Mouse (Mus musculus): ENCODE measurements around the gene Sdk2.

The Sdk2 gene

DNA sequence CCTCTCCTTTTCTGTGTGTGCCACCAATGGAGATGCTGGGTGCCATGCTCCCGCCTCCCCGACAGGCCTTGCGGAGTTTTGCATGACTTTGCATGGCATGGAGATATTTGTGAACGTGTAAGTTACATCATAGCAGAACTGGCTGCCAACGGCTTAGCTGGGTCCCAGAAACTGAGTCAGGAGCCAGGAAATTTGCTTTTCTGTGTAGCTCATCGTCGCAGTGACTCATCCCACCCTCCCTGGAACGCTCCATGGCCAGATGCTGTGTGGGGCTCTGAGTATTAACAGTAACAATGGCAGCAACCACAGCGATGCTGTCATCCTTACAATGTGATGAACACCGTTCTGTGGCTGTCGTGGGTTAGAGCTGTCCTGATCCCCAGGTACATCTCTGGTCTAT, 139.6 kb downstream of the Sdk2 start:
- no peak for DNase-seq

GRCm38 (mm10) chr11:113923137-113923536, 143.7 kb downstream of the Sdk2 start:
- DNase-seq = no peak

DNA sequence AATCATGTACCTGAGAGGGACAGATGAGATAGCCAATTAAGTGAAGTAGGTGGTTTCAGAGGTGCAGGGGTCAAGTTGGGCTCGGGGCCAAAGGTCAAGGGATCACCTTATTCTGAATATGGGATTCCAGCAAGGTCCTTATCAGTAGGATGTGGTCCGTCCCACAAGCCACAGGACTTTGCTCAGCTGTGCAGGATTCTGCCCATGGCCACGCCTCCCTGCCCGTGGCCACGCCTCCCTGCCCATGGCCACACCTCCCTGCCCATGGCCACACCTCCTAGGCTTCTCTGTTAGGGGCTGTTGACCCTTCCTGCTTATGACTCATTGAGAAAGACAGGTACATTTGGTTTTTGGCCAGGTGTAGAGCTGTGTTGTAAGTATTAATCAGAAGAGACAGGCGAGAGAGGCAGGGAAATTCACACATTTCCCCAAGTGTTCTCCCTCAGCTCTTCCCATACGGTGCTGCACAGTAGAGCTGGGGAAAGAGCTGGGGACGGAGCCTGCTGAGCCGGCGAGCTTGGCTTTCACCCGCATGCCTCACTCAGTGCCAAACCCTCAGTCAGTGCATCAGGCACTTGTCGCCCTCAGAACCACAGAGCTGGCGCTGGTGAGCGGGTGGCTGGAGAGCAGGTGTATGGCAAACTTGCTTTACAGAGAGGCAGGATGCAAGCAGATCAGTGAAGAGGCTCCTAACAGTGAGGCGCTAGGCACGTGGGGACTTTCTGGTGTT, 163.6 kb downstream of the Sdk2 start:
- no peak for DNase-seq

- DNase-seq = no peak
These were observed 164.9 kb downstream of the Sdk2 start for GRCm38 (mm10) chr11:113901906-113902305.

GRCm38 (mm10) chr11:113898671-113899070, 168.2 kb downstream of the Sdk2 start:
- no peak for DNase-seq

- DNase-seq = no peak
These were observed 170.8 kb downstream of the Sdk2 start for GRCm38 (mm10) chr11:113896006-113896405.

DNA sequence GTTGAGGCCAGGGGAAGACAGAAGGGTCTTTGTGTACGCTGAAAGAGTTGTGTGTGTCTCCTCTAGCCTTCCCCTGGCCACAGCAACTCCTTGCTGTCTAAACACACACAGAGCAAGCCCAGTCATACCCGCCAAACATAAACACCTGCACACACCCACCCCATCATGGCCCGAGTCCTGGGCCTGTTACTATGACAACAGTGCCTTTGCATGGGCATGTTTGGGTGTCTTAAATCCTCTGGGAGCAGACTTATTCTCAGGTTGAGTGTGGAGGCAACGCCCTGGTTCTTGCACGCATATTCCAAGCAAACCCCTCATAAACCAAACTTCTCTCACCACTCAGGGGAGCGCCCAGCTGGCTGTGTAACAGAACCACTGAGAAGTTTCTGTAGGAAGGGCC, 173.9 kb downstream of the Sdk2 start:
- DNase-seq = no peak

GRCm38 (mm10) chr11:113892067-113892466, 174.8 kb downstream of the Sdk2 start:
- DNase-seq = no peak

DNA sequence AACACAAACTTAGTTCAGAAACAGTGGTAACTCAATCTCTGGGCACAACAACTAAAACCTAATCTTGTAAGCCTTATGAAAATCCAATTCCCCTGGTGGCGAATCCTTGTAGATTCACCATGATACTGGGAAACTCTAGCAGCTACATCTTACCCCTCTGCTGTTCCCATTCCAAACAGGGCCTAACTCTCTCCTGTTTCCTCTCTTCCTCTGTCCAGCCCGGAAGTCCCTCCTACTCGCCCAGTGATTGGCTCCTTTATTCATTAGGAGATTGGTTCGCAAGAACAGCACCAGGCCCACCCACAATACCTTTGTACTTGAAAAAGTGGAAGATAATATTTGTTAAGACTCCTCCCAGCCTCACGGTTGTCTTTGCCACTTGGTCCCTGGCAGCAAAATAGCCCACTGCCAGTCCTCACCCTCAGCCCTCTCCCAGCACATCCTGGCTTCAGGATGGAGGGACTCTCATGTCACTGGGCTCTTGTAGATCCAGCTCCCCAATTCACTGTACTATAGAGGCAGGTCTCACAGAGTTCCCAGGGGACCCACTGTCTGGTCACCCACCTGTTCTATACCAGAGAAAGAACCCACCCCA, 178.6 kb downstream of the Sdk2 start:
- DNase-seq = no peak

DNA sequence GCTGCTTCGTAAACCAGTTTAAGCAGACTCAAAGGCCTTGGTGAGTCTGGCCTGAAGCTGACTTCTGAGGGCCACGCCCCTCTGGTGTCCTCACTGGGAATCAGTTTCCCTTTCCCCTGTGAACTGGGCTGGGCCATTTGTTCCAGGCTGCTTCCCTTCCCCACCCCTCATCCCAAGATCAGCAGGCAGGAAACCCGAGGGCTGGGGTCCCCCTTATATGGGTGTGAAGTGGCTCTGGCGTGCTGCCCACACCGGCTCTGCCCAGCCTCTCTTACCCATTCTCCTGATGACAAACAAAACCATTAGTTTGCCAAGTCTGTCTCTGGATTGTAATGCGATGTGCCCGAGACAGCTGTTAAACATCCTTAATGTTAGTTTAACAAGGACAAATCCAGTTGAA, 180.5 kb downstream of the Sdk2 start:
- no peak for DNase-seq

- no peak for DNase-seq
These were observed 181.9 kb downstream of the Sdk2 start for GRCm38 (mm10) chr11:113884962-113885361.

- no peak for DNase-seq
These were observed 183.8 kb downstream of the Sdk2 start for GRCm38 (mm10) chr11:113883031-113883430.

GRCm38 (mm10) chr11:113881864-113882263, 185.0 kb downstream of the Sdk2 start:
- no peak for DNase-seq

DNA sequence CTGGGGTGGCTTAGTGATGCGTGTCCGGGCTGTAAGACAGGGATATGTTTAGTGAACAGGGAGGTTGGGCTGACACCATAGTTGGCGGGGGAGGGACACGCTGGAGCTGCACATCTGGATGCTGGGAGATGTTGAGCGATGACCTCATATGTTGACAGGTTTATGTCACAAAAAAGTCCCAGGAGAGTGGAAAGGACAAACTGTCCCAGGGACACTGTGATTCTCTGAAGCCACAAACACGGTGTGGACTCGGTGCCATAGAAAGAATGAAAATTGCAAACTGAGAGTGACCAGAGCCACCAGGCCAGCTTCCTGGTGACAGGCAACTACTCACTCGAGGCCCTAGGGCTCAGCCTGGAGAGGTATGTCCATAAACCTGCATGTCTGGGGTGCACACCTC, 199.8 kb downstream of the Sdk2 start:
- no peak for DNase-seq

DNA sequence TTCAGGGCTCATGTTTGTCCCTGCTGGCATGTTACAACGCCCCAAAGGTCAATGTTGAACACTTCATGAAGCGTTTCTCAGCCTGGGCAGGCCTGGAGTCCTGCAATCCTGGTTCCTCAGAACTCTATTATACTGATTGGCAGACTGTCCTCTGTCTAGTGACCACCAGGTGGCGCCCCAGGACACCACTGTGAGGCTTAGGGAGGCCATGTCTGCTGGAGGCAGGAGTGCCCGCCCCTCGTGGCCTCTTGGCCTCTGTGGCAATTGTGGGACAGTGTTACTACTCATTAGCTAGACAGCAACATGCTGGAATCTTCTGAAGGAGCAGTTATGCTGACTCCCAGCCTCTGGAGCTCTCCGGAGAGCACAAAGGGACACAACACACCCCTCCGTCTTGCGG, 201.2 kb downstream of the Sdk2 start:
- peak; percentile 72 for DNase-seq

DNA sequence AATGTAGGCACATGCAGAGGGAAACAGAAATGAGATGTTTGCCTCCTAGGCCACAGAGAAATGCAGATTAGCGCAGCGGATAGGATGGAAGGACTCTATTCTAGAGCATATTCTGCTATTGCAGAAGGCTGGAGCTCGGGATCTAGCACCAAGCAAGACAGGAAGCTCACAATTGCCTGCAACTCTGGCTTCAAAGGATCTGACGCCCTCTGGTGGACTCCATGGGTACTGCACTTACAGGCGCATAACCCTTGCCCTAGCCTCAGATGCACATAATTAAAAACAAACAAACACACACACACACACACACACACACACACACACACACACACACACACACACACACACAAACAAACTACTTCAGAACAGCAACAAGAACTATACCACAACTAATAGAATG, 203.4 kb downstream of the Sdk2 start:
- peak; percentile 39 for DNase-seq

- no peak for DNase-seq
These were observed 211.2 kb downstream of the Sdk2 start for GRCm38 (mm10) chr11:113855661-113856060.

- DNase-seq = no peak
These were observed 215.1 kb downstream of the Sdk2 start for GRCm38 (mm10) chr11:113851750-113852149.

- DNase-seq = no peak
These were observed 217.5 kb downstream of the Sdk2 start for GRCm38 (mm10) chr11:113849322-113849721.

DNA sequence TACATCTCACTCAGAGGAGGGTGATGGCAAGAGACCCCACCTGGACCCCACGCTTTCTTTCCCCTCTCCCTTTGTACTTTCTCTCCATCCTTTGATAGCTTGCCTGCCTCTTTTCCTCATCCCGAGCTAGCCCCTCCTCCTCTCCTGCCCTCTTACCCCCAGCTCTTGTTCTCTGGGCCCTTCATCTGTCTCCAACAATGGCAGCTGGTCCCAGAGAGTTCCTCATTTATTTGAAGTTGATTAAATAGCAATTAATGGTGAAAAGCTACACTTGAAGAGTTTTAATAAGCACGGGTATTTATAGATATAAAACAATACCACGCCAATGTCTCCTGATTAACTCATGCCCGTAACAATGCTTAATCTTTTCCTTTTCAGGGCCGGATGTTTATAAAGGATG, 222.9 kb downstream of the Sdk2 start:
- DNase-seq = no peak

DNA sequence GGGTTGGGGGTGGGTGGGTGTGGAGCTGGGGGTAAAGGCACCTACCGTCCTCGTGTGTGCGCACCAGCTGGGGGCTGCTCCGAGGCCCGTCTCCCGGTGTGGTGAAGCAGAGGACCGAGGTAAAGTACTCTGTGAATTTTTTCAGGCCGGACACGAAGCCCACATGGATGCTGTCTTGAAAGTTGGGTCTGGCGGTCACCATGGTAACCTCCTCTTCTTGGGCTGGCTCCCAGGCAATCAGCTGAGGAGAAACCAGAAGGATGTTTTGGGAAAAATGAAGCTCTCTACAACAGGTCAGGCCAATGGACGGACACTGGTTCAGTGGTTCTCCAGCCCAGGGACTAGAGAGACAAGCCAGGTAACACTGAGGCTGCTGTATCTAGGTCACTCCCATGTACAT, 224.0 kb downstream of the Sdk2 start:
- DNase-seq = no peak

DNA sequence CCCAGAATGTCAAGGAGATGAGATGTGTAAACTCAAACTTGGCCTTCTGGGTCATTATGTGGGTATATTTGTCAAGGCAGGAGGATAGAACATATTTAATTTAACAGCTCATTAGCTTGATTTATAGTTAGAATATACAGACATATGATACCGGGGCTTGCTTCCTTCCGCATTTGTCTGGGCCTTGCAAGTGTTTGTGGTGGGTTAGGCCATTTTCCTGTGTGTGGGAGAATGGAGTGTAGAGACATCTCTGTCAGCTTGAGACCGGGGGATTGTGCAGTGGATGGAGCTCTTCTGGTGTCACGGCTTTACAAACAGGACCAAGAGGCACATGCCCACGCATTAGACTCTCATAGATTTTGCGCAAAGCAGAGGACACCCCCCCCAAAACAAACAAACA, 235.2 kb downstream of the Sdk2 start:
- DNase-seq = no peak

DNA sequence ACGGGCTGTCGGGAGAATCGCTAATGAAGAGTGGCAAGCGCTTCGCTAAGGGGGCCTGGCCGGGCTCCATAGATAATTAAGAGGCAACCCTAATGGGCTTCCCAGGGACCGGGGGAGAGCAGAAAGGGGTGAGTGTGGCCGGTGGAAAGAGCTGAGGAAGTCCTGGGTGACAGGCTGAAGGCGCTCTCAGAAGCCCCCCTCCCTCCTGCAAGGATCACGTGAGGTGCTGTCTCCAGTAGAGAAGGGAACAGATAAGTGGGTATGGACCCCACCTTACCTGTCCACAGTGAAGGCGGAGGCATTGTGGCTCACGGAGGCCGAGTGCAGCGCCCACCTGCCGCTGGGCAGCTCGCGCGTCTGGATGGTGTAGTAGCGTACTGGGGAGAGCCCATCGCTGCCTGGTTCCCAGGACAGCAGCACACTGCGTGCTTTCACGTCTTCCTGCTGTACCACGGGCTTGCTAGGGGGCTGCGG, 238.7 kb downstream of the Sdk2 start:
- no peak for DNase-seq

DNA sequence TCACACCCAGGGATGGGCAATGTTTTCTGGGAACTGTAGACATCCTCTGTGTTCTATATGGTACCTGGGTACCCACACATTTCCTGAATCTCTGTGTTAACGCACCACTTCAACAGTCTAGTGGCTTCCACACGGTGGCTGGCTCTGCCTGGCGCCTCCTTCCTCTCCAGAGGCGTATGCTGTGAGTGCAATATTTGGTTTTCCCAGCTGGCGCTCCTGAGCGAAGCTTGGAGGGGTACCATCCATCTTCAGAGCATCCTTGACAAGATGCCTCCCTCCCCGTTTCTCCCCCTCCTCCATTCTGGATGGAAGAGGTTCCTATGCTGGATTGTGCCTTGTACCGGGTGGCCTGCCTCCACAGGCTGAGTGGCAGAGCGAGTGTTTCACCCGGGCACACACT, 246.8 kb downstream of the Sdk2 start:
- no peak for DNase-seq

GRCm38 (mm10) chr11:113819001-113819400, 247.8 kb downstream of the Sdk2 start:
- no peak for DNase-seq
